Mouse (Mus musculus) testis, adult 2 months (tissue): ENCODE data around the gene Slc25a1. TPM values are rescaled to one million over a fixed set of nuclear protein-coding genes. Genes with fewer than 3 reads are reported as not detected.
"Not testable (repeated sequence)": the region's sequence is repeated elsewhere in the genome, so short reads cannot be mapped to it uniquely, and the experiment has no call there.

Experiments
- H3K27ac ChIP-seq: fragments of 200-500 bp; 2 replicates; pipeline ENCODE4 v1.5.1; 2012; ENCODE audit warnings: low read depth, low read length; ENCODE audit not compliant: control insufficient read depth, insufficient read depth
- H3K27me3 ChIP-seq: fragments of 200-500 bp; 2 replicates; pipeline ENCODE4 v1.6.1; 2012; ENCODE audit warnings: mild to moderate bottlenecking, low read length, moderate library complexity; ENCODE audit not compliant: control insufficient read depth, insufficient read depth
- H3K36me3 ChIP-seq: fragments of 200-500 bp; 2 replicates; pipeline ENCODE4 v1.6.1; 2012; ENCODE audit warnings: mild to moderate bottlenecking, low read length; ENCODE audit not compliant: control insufficient read depth, insufficient read depth
- H3K4me1 ChIP-seq: fragments of 200-500 bp; 2 replicates; pipeline ENCODE4 v1.6.1; 2012; ENCODE audit warnings: low read length; ENCODE audit not compliant: control insufficient read depth, insufficient read depth
- H3K4me3 ChIP-seq: fragments of 200-500 bp; 2 replicates; pipeline ENCODE4 v1.5.1; 2012; ENCODE audit warnings: low read depth, mild to moderate bottlenecking, low read length, moderate library complexity, mixed read lengths; ENCODE audit not compliant: control insufficient read depth
- CTCF ChIP-seq: fragments of 200-500 bp; IDR thresholded peaks from 2 replicates; pipeline ENCODE4 v1.5.1; 2012; ENCODE audit warnings: low read depth, mild to moderate bottlenecking, inconsistent platforms, low read length, moderate library complexity; ENCODE audit not compliant: control insufficient read depth, insufficient read depth, insufficient replicate concordance
- POLR2A ChIP-seq: fragments of 200-500 bp; IDR thresholded peaks from 2 replicates; pipeline ENCODE4 v1.6.1; 2012; ENCODE audit warnings: low read depth, mild to moderate bottlenecking, inconsistent platforms, low read length, moderate library complexity; ENCODE audit not compliant: control insufficient read depth
- polyA plus RNA-seq: library from polyadenylated mRNA; depleted of rRNA; stranded (reverse); fragments of >200 nt; gene quantifications from 2 replicates; pipeline ENCODE4 v1.2.3, GENCODE M21; 2012; rRNA removed

Slc25a1 gene
- 45.4 and 52.8 TPM in 2 replicates for polyA plus RNA-seq

DNA sequence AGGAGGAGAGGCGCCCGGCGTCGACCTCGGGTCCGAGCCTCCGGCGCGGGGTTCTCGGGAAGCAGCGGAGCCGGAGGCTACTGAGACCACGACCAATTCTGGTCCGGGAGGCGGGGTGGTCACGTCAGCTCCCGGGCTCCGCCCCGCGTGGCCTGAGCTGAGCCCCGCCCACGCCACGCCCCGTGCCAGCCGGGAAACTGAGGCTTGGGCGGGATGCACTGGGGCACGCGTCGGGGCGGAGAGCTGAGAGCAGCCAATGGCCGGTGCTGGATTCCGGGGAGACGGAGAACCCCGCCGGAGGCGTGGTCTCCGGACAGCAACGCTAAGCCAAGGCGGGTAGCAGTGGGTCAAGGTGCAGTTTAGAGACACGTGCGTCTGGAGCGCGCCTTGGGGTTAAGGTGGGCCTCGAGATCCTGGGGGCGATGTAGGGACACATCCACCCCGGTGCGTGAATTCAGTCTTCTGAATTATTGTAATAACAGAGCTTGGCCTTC, at the start of gene Slc25a1:
TSS of gene Slc25a1 (minus strand) at position 133 of the 494 bp plus-strand sequence.
- TF ChIP-seq CTCF (no peak), POLR2A (peak; percentile 42; the same call in 1 of the 2 replicates)
- peak within 1 kb of the TSS; percentile 82 for H3K27ac ChIP-seq
- no peaks in the 10 kb centered on the region; the same call in 1 of the 2 replicates for H3K27me3 ChIP-seq
- peak within 1 kb of the TSS; percentile 95 for H3K4me3 ChIP-seq
- H3K36me3 ChIP-seq = no peaks in the 10 kb centered on the region
- peaks cover 13% of the 10 kb centered on the region for H3K4me1 ChIP-seq

DNA sequence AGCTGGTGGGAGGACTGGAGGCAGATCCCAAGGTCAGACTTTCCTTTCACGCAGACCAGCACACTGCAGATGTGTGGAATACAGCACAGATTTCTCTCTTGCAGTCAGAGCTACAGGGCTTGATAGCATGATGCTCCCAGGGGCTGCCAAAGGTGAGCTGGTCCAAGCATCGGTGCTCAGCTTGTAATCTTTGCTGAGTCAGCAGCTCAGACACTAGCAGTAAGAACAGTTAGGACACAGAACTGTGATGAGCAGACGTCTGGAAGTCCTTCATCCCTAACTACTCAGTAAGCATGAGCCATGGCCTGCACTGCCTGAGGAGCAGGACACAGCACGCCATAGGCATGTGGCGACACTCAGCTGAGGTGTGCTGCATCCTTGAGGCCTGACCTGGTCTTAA, 43.8 kb upstream of the Slc25a1 start:
- peak overlapping the region; percentile 8 for H3K4me3 ChIP-seq
- H3K4me1 ChIP-seq = no peaks in the 10 kb centered on the region
- no peak overlapping the region for H3K27ac ChIP-seq
- no peaks in the 10 kb centered on the region for H3K36me3 ChIP-seq
- no peak for TF ChIP-seq CTCF
- no peak for TF ChIP-seq POLR2A
- H3K27me3 ChIP-seq = no peaks in the 10 kb centered on the region

DNA sequence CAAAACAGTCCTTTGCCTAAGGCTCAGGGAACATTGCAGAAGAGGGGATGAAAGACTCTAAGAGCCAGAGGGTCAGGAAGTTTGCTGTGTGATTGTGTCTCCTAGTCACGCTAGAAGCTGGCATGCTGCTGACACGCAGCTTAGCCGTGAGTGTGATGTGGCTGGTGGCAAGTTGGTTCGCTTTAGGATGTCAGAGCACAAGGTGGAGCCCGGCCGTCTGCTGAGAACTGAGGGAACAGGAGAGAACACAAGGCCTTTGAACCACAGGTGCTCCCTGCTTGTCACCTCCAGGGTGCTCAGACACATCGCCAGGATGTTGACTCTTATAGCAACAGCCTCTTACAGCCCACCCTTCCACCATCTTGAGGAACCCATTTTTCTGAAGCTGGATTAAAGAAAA, 34.1 kb upstream of the Slc25a1 start:
- Histone ChIP-seq H3K4me3 (no peak overlapping the region), H3K27me3 (no peaks in the 10 kb centered on the region), H3K36me3 (no peaks in the 10 kb centered on the region), H3K4me1 (no peaks in the 10 kb centered on the region), H3K27ac (no peak overlapping the region)
- no peak for TF ChIP-seq CTCF
- no peak for TF ChIP-seq POLR2A

DNA sequence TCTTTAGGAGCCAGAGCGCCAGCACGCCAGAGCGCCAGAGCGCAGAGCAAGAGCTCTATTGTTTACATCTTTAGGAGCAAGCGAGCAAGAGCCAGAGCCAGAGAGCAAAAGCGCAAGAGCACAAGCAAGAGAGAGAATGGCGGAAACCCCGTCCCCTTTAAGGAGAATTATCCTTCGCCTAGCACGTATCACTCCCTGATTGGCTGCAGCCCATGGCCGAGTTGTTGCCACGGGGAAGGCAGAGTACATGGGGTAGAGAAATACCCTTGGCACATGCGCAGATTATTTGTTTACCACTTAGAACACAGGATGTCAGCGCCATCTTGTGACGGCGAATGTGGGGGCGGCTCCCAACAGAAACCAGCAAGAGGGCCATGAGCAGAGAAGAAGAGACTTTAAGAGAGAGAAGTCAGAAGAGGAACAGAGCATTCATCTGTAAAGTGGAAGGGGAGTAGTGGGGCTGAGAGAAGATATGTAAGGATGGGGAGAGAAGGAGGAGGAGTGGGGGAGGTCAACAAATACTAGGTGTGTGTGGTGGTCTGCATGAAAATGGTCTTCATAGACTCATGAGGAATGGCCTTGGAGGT, 28.1 kb upstream of the Slc25a1 start:
- not testable (repeated sequence) for H3K36me3 ChIP-seq, H3K27ac ChIP-seq, H3K4me1 ChIP-seq, H3K4me3 ChIP-seq, H3K27me3 ChIP-seq

DNA sequence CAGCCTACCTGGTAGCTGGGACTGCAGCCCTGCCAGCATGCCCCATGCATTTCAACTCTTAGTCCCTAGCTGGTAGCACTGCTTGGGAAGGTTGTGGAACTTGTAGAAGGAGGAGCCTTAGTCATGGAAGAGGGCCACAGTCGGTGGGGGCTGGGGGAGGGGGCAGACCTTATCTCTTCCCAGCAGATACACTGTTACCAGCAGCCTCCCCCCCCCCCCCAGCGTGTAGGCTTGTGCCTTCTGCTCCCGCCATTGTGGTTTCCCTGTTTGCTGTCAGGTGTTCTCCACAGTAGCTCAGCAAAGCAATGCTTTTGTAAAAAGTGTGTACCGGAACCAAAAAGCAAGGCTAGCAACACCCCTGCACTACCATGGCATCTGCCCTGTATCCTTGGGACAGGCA, 23.6 kb upstream of the Slc25a1 start:
- Histone ChIP-seq H3K4me3 (no peak overlapping the region), H3K4me1 (no peaks in the 10 kb centered on the region), H3K36me3 (no peaks in the 10 kb centered on the region), H3K27me3 (no peaks in the 10 kb centered on the region), H3K27ac (no peak overlapping the region)
- TF ChIP-seq CTCF = no peak
- no peak for TF ChIP-seq POLR2A

DNA sequence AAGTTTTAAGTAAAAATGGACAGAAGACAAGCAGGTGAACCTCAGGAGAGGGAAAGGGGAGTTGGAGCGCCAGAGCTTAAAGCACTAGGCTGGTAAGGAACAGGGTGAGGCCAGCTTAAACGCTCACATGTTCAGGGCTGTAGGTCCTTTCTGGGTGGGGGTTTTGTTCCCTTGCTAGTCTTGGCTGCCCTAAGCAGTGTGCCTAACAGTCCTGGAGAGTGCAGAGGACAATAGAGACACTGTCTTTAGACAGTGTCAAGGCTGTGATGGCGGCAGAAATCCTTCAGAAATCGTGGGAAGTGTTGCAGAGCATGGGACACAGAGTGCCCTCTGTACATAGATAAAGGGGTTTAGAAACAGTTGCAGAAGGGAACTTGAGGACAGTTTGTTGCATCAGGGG, 22.0 kb upstream of the Slc25a1 start:
- Histone ChIP-seq H3K36me3 (no peaks in the 10 kb centered on the region), H3K4me1 (no peaks in the 10 kb centered on the region), H3K27ac (peak overlapping the region; percentile 1; the same call in 1 of the 2 replicates), H3K4me3 (no peak overlapping the region), H3K27me3 (no peaks in the 10 kb centered on the region)
- no peak for TF ChIP-seq POLR2A
- TF ChIP-seq CTCF = no peak

DNA sequence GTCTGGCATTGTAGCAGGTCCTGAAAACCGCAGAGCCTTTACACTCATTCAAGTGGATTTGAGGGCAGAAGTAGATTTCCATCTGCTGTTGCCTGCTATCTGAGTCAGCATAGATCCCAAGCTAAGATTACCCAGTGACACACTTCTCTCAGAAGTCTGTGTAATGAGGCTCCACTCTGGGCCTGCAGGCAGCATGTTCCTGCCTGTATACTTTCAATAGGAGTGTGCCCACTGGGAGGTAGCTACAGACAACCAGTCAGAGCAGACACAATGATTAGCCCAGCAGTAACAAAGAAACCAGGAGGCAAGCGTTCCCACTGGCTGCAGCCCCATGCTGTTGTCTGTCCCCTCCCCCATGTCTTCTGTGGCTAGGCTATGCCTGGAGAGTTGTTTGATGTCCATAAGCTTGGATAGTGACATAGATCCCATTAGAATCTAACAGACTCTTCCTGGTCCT, 21.4 kb upstream of the Slc25a1 start:
- Histone ChIP-seq H3K27ac (peak overlapping the region; percentile 1), H3K4me3 (no peak overlapping the region), H3K36me3 (no peaks in the 10 kb centered on the region), H3K27me3 (no peaks in the 10 kb centered on the region), H3K4me1 (no peaks in the 10 kb centered on the region)
- TF ChIP-seq CTCF = no peak
- no peak for TF ChIP-seq POLR2A
